Mouse (Mus musculus) kidney, adult 18-20 months (tissue): ENCODE results near the gene Mepce.
A peak's percentile ranks its signal among the peaks of the same experiment; 100 is the strongest.

Experiments
- DNase-seq: peaks from one replicate; pipeline ENCODE4 v3.0.0; 2021

Gene Mepce

GRCm38 (mm10) chr5:137786109-137786942, 1.1 kb downstream of the Mepce start:
- DNase-seq, result peak; percentile 99

- peak; percentile 41 for DNase-seq
Measured at GRCm38 (mm10) chr5:137785164-137786031, 2.1 kb downstream of the Mepce start.

GRCm38 (mm10) chr5:137784546-137784945, 2.9 kb downstream of the Mepce start:
- no peak for DNase-seq

- DNase-seq, result no peak
Measured at GRCm38 (mm10) chr5:137783901-137784540, 3.4 kb downstream of the Mepce start.

- DNase-seq, result no peak
Measured at GRCm38 (mm10) chr5:137782776-137783522, 4.5 kb downstream of the Mepce start.

GRCm38 (mm10) chr5:137781661-137782060, 5.8 kb downstream of the Mepce start:
- DNase-seq, result no peak

- DNase-seq, result no peak
Measured at GRCm38 (mm10) chr5:137779053-137779933, 8.2 kb downstream of the Mepce start.

- peak; percentile 99 for DNase-seq
Measured at GRCm38 (mm10) chr5:137778635-137779034, 8.8 kb downstream of the Mepce start, which contains the start of gene Ppp1r35. TSS of gene Ppp1r35 (plus strand) at chr5:137778849.

- no peak for DNase-seq
Measured at GRCm38 (mm10) chr5:137777267-137777845, 10.1 kb downstream of the Mepce start.

- peak; percentile 43 for DNase-seq
Measured at GRCm38 (mm10) chr5:137776408-137776918, 11.0 kb downstream of the Mepce start.

GRCm38 (mm10) chr5:137775587-137776290, 11.7 kb downstream of the Mepce start:
- DNase-seq, result no peak

GRCm38 (mm10) chr5:137772755-137773154, 14.7 kb downstream of the Mepce start:
- no peak for DNase-seq

GRCm38 (mm10) chr5:137770709-137771108, 16.7 kb downstream of the Mepce start:
- DNase-seq, result peak; percentile 23

- no peak for DNase-seq
Measured at GRCm38 (mm10) chr5:137768475-137768874, 19.0 kb downstream of the Mepce start.

- DNase-seq, result no peak
Measured at GRCm38 (mm10) chr5:137766270-137766669, 21.2 kb downstream of the Mepce start.

- no peak for DNase-seq
Measured at GRCm38 (mm10) chr5:137764609-137765340, 22.7 kb downstream of the Mepce start.

- peak; percentile 89 for DNase-seq
Measured at GRCm38 (mm10) chr5:137759971-137760412, 27.5 kb downstream of the Mepce start.

- no peak for DNase-seq
Measured at GRCm38 (mm10) chr5:137758921-137759534, 28.4 kb downstream of the Mepce start.

GRCm38 (mm10) chr5:137757887-137758286, 29.6 kb downstream of the Mepce start:
- no peak for DNase-seq
